14 mouse cellular contexts compared by ENCODE assay signal in the genomic region with DNA sequence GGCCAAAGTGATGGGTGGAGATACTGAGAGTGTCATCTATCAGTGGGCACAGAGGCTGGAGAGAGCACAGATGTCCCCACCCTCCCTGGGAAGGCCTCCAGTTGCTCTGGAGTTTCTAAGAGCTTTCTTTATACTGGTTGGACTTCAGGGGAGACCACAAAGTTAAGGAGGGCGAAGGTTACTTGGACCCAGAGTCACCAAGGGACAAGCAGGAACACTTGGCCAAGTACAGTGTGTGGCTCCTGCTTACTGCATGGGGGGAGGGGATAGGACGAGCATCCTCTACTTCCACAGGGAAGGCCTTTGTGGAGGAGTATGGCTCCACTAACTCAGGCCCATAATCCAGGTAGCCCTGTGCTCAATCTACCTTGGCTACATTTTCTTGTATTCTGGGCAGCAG.
"Had no signal": no experiment of that assay in that cellular context is flagged by ENCODE, and none has a peak within 500 bp of the region (broad histone marks: within the 10 kb centered on the region; RNA-seq: fewer than 3 reads in every experiment).

No protein-coding gene starts in this region.

- H3K27ac ChIP-seq: intestine, embryonic 15.5 days; left cerebral cortex, adult 2 months; limb, embryonic 13.5 days; liver, embryonic 15.5 days; macrophage; midbrain, embryonic 12.5 days; stomach, embryonic 15.5 days had no signal

- H3K9me3 ChIP-seq: intestine, embryonic 15.5 days; limb, embryonic 13.5 days; liver, embryonic 15.5 days; megakaryocyte, embryonic 14.5 days; midbrain, embryonic 12.5 days; stomach, embryonic 15.5 days had no signal

- DNase-seq: kidney, adult 18-20 months; lung, adult 2 months; lung, postnatal 10 days; right cerebral cortex, postnatal 14 days; thymus, adult 2 months; thymus, postnatal 25 days had no signal

- H3K36me3 ChIP-seq: intestine, embryonic 15.5 days; limb, embryonic 13.5 days; liver, embryonic 15.5 days; midbrain, embryonic 12.5 days; stomach, embryonic 15.5 days had no signal

- H3K4me3 ChIP-seq: intestine, embryonic 15.5 days; left cerebral cortex, adult 2 months; limb, embryonic 13.5 days; liver, embryonic 15.5 days; megakaryocyte, embryonic 14.5 days; midbrain, embryonic 12.5 days; stomach, embryonic 15.5 days had no signal

- H3K4me1 ChIP-seq: megakaryocyte, embryonic 14.5 days; midbrain, embryonic 12.5 days; stomach, embryonic 15.5 days had no signal

- H3K27me3 ChIP-seq: intestine, embryonic 15.5 days; limb, embryonic 13.5 days; liver, embryonic 15.5 days; stomach, embryonic 15.5 days had no signal
